Mouse (Mus musculus): Measurements from ENCODE around the gene Ager.

Ager gene

DNA sequence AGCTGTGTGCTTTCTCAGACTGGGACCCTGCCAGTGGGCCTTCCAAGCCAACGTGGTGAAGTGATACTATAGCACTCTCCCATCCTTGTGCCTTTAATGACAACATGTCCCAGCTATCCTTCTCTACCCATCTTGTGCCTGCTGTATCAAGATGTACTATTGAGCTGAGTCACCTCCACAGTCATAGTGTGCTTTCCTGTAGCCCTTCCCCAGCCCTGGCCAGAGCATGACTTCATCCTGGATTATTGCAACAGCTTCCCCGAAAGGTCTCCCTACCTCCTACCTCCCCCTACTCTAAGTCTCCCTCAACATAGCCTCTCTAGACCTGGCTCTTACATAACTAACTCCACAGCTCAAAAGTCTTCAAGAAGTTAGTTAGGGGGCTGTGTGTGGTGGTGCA, 38.0 kb downstream of the Ager start:
- DNase-seq, result no peak

GRCm38 (mm10) chr17:34637459-34637858, 39.8 kb downstream of the Ager start:
- no peak for DNase-seq

- DNase-seq, result no peak
Observed at GRCm38 (mm10) chr17:34639461-34640255, 42.0 kb downstream of the Ager start.

DNA sequence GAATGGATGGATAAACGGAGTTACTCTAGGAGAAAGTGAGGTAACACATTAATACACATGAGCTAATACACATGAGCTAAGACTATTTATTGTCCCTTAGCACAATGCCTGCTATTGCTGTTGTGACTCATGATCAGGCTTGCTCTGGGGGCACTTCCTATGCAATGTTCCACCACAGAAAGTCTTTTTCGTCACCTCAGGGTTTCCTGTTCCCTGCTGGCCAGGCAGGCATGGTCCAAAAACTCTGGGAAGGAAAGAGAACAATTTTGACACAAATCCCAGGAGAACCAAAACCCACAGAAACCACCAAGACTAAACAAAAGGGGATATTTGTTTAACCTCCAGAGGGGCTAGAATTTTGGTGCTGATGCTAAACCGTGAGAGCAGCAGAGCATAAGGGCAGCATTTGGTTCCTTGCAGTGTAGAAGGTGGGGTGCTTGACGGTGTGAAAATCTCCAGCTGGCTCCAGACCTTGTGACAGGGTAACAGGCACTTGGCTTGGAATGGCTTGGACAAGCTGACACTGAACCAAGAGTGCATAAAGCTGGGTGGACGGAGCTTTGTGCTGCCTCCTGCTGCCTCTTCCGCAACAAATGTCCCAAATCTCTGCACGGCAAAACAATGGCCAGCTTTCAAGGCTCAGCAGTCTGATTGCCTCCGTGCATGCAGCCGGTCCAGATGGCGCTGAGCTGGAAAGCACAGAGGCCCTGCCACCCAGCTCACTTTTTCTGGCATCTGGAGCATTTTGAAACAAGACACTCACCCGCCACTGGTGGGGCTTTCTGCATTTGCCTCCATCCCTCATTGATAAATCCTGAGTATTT, 43.3 kb downstream of the Ager start:
- peak; percentile 74 for DNase-seq

GRCm38 (mm10) chr17:34641945-34642344, 44.3 kb downstream of the Ager start:
- DNase-seq, result no peak

- no peak for DNase-seq
Observed at GRCm38 (mm10) chr17:34643379-34643778, 45.7 kb downstream of the Ager start.

- DNase-seq, result no peak
Observed at GRCm38 (mm10) chr17:34643944-34644343, 46.3 kb downstream of the Ager start.

GRCm38 (mm10) chr17:34644608-34645007, 46.9 kb downstream of the Ager start, which contains the start of gene Fkbpl:
Gene Fkbpl (plus strand): TSS chr17:34644764.
- peak; percentile 97 for DNase-seq

DNA sequence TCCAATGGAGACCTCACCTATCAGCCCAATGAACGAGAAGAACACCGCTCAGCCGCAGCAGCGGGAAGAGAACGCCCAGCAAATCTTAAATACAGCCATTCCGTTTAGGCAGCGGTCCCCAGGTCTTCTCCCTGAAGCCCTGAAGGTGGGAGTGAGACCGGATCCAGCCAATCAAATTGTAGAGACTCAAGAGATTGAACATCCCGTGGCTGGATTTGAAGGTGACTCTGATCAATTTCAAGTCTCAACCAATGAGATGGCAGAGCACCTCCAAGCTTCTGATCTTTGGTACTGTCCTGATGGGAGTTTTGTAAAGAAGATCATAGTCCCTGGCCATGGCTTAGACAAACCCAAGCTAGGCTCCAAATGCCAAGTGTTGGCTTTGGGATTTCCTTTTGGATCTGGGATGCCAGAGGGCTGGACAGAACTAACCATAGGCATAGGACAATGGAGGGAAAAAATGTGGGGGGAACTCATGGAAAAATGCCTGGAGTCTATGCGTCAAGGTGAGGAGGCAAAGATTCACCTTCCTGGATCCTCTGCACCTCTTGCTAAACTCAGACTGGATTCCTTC, 47.7 kb downstream of the Ager start:
- no peak for DNase-seq

GRCm38 (mm10) chr17:34645831-34646511, 48.3 kb downstream of the Ager start:
- DNase-seq, result no peak

- DNase-seq, result peak; percentile 97
Observed at GRCm38 (mm10) chr17:34646906-34647787, 49.5 kb downstream of the Ager start, which contains the start of gene Atf6b. Gene Atf6b (plus strand): TSS chr17:34647146.

DNA sequence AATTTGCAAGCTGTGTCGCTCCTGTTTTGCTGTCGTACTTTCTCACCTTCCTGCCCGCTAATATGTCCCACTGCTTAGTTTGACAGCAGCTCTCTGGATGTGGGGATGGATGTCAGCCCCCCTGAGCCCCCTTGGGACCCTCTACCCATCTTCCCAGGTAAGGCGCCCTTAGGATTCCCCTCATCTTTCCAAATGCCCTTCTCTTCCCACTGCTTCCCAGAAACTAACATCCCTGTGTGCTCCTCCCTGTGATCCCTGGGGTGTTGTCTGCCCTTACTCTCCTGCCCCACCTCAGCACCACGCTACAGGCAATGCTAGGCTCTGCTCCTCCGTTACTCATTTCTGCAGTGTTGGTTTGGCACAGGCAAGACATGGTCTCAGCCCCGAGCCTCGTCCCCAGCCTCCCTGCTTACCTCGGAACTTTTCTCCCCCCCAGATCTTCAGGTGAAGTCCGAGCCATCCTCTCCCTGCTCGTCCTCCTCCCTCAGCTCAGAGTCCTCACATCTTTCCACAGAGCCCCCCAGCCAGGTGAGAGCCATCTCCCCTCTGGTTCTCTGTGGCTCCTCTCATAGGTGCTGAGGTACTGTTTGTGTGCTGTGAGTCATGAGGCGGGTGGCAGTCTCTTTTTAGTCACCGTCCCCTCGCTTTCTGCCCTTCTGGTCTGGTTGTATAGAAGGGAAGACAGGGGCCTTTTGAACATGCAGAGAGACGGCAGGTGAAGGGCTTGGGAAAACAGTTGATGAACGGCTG, 50.7 kb downstream of the Ager start:
- DNase-seq, result no peak

- no peak for DNase-seq
Observed at GRCm38 (mm10) chr17:34649106-34649864, 51.6 kb downstream of the Ager start.

All from embryo, embryonic 11 days (tissue).